Mouse (Mus musculus) thymus, postnatal 10 days (tissue): Measurements from ENCODE around the gene Psenen.

Experiments
- DNase-seq, 2 experiments: peaks; one replicate each; pipeline ENCODE4 v3.0.0; 2021; ENCODE audit warnings: low spot score in 2 of 2

Psenen gene

DNA sequence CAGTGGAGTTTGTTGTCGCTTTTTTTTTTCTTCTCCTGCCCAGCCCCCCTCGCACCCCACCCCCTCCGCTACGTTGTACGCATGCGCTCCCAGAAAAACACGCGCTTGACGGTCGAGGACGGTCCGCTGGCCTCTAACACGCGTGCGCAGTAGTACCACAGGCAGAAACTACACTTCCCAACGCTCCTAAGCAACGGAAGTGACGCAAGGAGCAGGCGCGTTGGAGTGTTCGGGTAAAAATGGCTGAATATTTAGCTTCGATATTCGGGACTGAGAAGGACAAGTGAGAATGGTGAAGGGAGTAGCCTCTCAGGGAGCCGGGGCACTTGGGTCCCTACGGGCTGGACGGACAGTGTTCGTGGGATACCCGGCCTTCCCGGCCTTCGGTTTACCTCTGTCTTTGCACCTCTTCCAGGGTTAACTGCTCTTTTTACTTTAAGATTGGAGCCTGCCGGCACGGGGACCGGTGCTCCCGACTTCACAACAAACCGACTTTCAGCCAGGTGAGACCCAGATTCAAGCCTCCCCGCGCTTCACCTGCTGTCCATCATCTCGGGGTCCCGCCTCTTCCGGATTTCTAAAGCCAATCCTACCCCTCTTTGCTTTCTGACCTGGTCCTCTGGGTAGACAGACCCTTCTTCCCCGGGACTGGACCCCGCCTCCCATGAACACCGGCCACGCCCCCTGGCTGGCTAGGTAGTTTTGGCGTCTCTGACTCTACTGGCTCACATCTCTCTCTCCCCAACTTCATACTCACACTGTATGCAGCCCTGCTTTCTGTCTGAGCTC is at the start of gene Psenen, which contains the start of the genes U2af1l4 and Gm49396:
Gene Psenen (minus strand): TSS at position 511 of the 789 bp plus-strand sequence.
Gene U2af1l4 (plus strand): TSS at position 185 of the 789 bp plus-strand sequence.
Gene Gm49396 (plus strand): TSS at position 228 of the 789 bp plus-strand sequence.
- peak; percentile 93 to 96 for DNase-seq

DNA sequence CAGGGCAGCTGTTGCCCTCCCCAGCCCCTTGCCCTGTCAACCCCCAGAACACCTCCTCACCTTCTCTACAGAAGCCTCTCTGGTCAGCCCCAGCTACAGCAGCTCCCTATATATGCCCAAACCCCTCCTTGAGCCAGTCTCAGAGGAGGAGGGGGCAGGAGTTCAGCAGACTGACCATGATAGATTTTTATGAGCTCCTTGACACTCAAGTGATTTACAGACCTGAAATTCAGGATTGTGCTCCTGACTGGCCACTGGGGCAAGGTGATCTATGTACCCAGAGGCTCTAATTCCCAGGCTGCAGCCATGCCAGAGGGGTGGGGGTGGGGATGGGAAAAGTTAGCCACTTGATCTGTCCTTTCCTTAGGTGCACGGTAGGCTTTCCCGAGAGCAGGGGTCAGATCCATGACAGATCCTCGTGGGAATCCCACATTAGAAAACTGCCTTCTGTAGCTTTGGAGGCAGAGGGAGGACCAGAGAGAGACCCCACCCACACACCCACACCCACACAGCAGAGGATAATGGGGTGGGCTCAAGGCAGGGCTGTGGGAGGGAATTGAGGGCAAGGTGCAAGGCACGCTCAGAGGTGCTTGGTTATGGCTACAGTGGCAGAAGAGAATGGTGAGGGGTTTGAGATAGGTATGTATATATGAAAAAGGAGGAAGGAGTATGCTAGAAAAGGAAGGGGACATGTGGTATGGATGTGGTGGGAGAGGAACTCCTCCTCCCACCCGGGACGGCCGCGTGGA is 49.4 kb upstream of the Psenen start, which contains the start of gene Upk1a:
Gene Upk1a (minus strand): TSS at position 194 of the 749 bp plus-strand sequence.
- no peak for DNase-seq

DNA sequence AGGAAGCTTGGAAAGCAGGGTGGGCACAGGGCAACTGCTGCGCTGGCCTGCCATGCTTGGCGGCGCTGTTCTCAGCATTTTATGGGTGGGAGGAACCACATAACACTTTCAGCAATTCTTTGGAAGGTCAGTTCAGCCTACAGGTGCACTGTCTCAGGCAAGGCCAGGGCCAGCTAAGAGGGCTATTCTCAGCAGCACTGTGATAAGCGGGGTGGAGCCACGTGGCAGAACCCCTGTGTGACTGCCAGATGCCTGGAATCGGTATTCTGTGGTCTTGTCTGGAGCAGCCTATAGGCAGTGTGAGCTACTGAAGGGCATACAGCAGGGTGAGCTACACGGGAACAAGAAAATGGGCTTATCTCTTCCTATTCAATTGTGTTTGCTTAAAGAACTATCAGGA is 46.6 kb upstream of the Psenen start:
- DNase-seq = no peak

DNA sequence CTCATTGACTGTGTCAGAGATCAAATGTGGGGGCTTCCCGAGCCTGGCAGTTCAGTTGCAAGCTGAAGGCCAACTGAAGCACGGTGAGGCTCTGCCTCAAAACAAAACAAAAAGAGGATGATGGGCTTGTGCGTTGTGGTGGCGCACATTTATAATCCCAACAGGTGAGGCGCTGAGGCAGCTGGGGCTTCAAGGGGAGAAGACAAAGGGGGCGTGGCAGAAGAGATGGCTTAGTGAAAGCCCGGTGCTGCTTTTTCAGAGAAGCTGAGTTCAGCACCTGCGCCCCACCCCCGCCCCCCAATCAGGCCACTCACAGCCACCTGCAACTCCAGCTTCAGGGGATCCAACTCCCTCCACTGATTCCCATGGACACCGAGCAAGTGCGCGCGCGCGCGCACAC is 45.0 kb upstream of the Psenen start:
- DNase-seq = no peak

DNA sequence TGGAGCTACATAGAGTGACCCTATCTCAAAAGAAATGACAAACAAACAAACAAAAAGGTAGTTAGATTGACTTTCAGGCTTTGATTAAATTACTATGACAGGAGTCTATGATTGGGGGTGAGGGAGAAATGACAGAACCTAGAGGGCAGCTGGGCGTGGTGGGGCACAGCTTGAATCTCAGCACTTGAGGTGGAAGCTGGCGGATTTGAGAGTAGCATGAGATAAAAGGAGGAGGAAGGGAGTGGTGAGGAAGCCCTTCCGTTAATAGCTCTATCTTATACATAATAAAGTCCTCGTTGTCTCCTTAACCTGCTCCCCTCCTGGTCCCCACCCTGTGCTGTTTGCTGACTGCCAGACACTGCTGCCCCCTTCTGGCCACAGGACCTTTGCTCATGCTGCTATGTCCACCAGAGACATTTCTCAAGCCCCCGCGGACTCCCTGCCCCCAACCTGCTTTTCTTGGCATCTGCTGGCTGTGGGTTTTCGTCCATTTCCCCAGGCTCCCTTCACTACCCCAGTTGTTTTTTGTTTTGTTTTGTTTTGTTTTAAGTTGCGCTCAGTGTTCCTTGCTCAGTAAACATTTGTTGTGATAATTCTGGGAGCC is 44.4 kb upstream of the Psenen start:
- peak; percentile 33 to 68 for DNase-seq

DNA sequence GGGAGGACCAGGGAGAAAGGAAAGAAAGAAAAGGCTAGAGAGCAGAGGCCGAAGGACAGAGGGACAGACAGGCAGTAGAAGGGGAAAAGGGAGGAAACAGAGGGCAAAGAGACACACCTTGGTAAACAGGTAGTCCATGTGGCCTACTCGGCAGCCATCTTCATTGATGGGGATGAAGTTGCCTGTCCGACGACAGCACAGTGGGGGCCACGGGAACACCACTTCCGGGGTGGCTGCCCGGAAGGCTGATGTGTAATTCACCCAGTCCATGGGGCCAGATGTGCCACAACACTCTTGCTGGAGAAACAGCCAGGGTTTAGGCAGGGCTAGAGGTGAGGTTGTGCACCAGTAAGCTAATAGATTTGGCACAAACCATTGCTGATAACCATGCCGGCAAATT is 41.5 kb upstream of the Psenen start:
- no peak for DNase-seq

DNA sequence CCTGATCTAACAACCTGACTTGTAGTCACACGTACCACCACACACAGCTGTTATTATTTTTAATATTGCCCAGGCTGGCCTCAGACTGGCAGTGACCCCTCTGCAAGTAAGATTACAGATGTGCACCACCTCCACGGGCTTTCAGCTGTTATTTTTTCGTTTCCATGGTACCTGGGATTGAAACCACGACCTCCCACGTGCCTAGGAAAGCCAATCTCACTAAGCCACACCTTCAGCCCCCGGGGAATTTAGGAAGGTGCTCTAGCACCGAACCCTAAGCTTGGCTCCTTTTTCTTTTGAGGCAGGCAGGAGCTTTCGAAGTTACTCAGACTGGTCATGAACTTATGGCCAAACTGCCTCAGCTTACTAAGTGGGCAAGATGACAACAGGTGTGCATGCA is 41.0 kb upstream of the Psenen start:
- no peak for DNase-seq

DNA sequence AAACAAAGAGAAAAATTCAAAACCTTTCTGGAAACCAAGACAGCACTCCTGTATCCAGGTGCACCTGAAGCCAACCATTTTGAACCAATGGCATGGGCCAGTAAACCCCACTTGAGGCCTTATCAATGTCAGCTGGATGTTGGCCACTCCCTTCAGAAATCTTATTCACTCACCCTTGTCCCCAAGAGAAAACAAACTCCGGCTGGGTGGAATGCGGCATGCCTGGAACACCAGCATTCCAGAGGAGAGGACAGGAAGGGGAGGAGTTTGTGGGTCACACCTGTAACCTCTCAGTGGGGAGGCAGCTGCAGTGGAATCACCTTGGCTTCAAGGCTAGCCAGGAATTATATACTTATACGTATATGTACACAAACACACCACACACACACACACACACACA is 39.2 kb upstream of the Psenen start:
- no peak for DNase-seq

DNA sequence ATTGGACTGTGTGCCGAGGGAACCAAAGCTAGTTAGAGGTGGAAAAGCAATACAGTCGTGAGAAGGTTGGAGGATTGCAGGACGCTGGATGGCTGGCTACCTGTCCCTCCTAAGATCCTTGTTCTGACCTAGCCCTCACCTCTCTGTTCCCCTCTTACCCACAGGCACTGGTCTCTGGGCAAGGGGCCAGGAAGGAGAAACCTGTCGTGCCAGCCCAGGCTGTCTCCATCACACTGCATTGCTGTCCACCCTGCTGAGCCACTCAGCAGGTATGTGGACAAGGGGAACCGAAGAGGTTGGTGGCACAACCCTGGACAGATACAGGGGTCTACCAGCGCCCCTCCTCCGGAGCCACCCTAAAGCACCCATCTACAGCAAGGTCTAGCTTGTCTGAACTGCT is 37.2 kb upstream of the Psenen start:
- no peak for DNase-seq

DNA sequence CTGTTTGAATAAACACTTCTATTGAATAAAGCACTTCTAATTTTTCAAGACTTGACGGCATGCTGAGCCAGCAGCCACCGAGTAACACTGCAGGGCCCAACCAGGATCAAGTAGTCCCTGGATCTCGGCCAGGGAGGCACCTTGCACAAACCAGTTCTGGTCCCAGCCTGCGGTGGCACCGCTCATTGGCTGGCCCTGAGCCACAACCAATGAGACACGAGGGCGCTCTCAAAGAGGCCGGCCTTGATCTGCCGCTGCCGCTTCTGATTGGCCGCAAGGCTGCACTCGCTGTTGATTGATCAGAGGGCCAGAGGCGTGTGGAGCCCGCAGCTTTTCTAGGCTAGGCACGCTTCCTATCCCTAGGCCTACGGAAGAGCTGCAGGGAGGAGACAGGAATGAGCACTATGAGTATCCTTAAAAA is 36.5 kb upstream of the Psenen start:
- DNase-seq = peak; percentile 54 to 61

DNA sequence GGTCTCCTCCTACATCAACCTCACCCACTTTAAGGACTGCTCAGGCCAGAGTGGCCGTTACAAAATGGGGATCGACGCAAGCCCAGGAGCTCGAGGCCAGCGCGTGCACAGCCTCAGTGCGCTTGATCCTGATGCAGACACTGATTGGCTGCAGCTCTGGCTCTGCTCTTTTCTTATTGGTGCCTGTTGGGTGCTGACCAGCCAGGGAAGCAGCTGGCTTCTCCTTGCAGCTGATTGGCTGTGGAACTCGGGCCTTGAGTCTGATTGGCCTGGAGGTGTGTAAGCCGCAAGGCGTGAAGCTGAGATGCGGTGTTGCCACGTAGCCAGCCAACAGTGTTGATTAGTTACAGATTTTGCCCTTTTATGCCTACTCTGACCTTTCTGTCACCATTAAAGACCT is 35.4 kb upstream of the Psenen start, which contains the start of gene Zbtb32:
Gene Zbtb32 (minus strand): TSS at position 124 of the 400 bp plus-strand sequence.
- no peak for DNase-seq

DNA sequence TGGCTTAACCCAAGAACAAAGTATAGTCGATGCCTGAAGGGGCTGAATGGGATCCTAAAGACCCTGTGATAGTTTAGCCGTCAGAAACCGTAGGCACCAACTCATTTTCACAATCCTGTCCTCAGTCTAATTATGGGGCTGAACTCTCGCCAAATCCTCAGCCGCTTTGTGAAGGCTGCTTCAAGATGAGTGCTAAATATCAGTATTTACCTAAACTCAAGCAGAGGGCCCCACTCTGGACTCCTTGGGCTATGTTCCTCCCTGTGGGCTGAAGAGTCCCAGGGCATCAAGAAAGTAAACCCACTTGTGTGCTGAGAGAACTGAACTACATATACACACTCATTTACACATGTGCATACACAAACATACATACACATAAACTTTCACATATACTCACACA is 33.4 kb upstream of the Psenen start:
- no peak for DNase-seq

DNA sequence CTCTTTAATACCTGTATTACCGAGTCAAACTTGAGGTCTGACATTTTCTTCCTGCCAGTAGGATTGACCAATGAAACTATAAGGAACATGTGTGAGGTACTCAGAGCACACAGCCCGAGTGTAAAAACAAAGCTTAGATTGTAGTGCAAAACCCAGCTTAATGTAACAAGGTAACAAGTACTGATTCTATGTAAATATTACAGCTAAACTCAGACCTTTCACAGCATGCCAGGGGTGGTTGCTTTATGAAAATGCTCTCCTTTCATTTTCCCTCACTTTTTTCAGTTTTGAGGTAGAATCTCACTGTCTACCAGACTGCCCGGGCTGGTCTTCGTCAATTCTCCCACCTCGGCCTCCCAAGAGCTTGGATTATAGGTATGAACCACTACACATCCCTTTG is 32.7 kb upstream of the Psenen start:
- DNase-seq = no peak

DNA sequence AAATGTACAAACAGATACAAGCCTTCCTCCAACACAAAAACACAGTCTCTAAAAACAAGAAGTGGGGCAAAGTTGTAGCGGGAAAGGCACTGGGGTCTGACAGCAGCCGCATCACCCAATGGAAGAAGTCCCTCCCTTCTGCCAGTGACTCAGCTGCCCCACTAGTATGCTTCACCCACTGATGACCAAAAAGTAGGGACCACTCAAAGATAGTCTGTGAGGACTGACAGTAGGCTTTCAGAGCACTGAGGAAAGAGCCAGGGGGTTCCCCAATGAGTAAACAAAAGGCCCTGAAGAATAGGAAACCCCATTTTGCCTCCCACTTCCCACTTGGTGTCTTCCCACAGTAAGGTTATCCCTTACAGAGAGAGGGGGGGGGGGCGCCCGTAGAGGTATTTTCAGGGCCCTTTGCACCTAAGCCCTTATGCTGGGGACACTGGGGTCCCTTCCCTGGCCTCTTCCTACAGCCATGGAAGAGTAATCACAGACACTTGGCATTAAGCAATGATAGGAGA is 31.1 kb upstream of the Psenen start:
- DNase-seq = no peak

DNA sequence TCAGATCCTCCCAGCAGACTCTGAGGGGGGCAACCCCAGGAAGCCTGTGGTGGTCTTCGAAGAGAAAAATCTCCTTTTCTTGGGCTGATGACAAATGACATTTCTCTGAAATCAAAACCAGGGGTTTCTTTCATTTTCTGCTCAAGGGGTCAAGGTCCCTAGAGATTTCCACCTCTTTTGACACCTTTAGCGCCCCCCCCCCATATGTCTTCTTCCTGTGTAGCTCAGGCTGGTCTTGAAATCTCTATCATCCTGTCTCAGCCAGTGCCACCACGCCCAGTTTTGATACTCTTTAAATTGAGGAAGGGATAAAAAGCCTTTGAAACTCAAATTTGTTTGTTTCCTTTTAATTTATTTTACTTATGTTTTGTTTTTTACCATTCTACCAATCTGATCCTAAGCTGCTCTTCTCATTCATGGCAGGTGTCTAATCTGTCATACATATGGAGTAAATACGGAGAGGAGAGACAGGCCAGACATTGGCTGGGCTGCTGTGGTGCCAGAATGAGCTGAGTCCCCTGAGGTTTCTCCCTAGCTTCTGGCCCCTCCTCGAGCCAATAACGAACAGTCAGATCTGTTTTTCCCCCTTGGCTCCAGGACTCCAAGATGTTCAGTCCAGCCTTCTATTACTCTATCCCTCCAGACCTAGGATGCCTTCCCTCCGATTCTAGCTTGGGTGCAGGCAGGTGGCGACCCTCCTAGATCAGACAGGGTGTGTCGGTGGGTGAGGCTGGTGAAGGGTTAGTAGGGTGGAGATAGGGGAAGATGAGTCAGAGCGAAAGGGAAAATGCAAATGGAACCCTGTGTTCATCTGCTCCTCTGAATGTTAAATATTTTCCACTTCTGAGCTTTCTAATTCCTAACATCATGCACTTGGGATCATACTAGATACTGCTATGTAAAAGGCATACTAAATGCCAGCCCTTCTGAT is 30.4 kb upstream of the Psenen start:
- DNase-seq = no peak

DNA sequence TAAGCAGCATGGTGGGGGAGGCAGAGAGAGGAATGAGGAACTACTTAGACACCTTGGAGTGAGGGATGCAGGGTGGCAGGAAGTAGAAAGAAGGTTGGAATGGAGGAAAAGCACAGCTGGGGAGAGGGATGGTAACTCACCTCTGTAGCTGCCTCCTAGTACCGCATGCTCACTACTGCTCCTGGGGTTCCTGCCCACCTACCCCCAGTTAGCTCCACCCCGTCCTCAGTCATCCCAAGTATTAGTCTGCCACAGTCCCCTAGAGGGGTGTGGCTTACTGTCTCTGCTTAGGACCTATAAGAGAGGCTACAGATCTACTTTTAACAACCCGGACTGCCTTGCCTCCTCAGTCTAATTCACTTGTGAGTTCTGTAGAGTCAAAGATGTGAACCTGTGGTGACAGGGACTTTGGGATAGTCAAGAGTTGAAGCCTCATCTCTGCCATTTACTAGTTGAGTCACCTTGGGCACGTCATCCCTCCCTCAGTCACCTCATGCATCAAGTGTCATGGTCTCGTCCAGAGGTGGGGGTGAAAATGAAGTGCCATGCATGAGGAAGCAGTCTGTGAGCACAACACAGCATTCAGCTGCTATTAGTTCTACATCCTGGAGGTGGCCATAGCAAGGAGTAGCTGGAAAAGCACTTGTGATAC is 29.5 kb upstream of the Psenen start:
- no peak for DNase-seq

DNA sequence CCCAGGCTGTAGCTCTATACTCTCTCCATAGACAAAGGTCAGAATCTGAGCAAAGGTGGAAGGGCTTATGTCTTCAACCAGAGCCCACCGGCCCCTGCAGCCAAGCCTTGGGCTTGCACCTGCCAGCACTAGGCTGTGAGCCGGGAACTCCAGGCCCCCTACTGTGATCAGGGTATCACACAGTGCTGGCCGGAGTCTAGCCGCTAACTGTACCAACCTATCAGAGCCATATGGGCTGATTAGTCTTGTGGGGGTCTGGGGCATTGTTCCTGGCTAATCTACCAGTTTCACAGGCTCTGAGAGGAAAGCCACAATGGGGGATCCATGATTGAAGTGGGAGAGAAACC is 28.2 kb upstream of the Psenen start:
- no peak for DNase-seq

DNA sequence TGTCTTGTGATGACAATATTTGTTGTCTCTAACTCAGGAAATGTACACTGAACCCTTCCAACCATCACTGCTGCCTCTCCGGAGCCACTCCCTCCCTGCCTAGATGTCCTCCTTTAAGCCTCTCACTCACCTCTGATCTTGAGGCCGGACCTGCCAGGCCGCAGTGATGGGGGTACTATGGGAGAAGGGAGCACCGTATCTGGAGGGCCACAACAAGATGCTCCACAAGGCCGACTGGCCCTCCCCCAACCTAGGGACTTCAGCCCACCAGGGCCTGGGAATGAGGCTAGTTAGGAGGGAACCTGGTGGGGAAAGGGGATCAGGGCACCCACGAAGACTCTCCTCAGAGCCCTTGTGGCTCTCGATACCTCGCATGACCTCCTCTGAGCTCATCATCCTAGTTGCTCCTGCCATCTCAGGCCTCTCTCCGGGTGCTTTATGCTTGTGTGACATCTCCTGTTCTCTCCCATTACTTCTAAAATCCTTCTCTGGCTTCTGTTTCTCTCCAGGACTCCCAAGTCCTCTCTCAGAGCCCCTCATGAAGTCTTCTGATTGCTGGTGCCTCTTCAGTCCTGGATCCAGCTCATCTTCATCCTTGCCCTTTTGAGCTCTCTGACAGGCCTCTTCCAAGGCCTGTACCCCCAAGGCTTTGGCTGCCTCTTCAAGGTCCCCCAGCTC is 27.6 kb upstream of the Psenen start:
- no peak for DNase-seq

DNA sequence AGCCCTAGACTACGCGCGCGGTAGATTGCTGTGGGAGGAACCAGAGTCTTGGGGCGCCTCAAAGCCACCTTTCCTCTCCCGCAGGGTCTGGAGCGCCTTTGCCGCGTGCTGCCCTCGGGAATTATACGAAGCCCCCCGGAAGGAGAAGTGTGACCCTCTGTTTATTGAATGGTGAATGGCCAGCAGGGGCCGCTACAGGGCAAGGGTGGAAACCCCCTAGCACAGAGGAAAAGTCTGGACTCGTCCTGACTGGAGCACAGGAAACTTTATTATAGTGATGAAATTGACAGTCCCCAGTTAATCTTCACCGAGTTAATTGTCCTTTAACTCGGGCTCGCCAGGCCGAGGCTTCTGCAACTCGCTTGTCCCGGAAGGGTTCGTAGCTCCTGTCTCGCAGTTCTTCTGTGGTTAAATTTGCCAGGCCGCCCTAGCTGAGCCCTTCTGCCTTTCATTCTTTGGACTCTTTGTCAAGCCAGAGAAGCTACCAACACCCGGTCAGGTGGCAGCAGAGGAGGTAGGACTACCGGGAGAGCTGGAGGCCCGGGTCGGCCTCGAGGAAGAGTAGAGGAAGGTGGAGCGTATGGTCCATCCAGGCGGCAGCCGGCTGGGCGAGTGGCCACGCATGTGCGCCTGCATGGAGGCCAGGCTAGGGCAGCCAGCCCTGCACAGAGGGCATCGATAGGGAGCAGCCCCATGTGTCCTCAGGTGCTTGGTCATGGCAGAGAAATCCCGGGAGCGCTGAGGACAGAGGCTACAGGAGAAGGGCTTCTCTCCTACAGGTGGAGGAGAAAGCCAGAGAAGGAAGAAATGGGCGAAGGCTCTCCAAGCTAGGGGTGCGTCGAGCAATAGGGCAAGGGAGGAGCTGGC is 26.2 kb upstream of the Psenen start:
- DNase-seq = peak; percentile 76 to 88
